Mouse (Mus musculus) cortical plate, adult 2 months (tissue): ENCODE measurements around the gene Xcr1. TPM values are rescaled to one million over a fixed set of nuclear protein-coding genes. Genes with fewer than 3 reads are reported as not detected.

Experiments used
- H3K27ac ChIP-seq: fragments of 200-500 bp; 2 replicates; pipeline ENCODE4 v1.5.1; 2012; ENCODE audit warnings: low read length, control low read depth, inconsistent platforms; ENCODE audit not compliant: insufficient read depth
- H3K4me1 ChIP-seq: fragments of 200-500 bp; 2 replicates; pipeline ENCODE4 v1.6.1; 2011; ENCODE audit warnings: low read length; ENCODE audit not compliant: control insufficient read depth, insufficient read depth
- H3K4me3 ChIP-seq: fragments of 200-500 bp; 2 replicates; pipeline ENCODE4 v1.5.1; 2011; ENCODE audit warnings: mild to moderate bottlenecking, low read length, control low read depth; ENCODE audit not compliant: insufficient read depth
- CTCF ChIP-seq: fragments of 200-500 bp; IDR thresholded peaks from 2 replicates; pipeline ENCODE4 v1.5.1; 2011; ENCODE audit warnings: mild to moderate bottlenecking, control low read depth, low read length; ENCODE audit not compliant: insufficient read depth; ENCODE audit errors: extremely low read depth
- POLR2A ChIP-seq: fragments of 200-500 bp; IDR thresholded peaks from 2 replicates; pipeline ENCODE4 v1.6.1; 2011; ENCODE audit warnings: mild to moderate bottlenecking, low read length, control low read depth; ENCODE audit not compliant: insufficient read depth; ENCODE audit errors: extremely low read depth
- polyA plus RNA-seq: library from polyadenylated mRNA; depleted of rRNA; stranded (reverse); fragments of >200 nt; gene quantifications from 2 replicates; pipeline ENCODE4 v1.2.3, GENCODE M21; 2012; rRNA removed

Xcr1 gene
- polyA plus RNA-seq, 1 experiment = 0.04 TPM

DNA sequence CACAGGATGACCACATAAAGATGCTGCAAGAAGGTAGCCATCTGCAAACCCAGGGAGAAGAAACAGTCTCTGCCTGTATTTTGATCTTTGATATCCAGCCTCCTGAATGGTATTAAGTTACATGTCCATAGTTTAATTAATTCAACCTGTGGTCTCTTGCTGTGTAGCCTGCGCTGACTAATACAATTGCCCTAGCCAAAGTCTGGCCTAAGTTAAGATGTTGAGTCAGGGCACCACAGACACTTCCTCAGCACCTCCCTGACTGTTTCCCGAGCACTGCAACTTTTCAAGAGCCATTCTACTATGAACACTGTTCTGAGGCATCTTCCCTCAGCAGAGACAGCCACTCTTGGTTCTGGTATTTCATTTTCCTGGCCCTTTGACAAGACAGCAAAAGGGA is 43.2 kb downstream of the Xcr1 start:
- Histone ChIP-seq H3K27ac (no peak overlapping the region), H3K4me1 (no peaks in the 10 kb centered on the region), H3K4me3 (no peak overlapping the region)
- TF ChIP-seq POLR2A (no peak), CTCF (no peak)

DNA sequence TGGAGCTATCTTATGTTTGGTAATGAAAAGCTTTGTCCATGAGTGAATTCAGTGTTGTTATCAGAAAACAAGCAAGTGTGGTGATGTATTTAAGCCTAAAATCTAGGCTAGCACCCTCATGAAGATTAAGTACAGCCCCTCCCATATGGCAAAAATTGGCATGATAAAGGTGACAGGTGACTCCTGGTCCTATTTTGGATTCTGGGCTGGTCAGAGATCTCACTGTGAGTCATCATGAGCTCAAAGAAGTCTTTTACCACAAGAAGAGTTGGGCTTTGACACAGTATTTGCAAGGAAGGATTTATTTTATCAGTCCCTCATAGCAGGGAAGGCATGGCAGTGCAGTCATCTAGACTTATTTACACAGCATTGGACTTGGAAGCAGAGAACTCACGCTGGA is 45.8 kb downstream of the Xcr1 start:
- no peak overlapping the region for H3K27ac ChIP-seq
- no peak overlapping the region for H3K4me3 ChIP-seq
- H3K4me1 ChIP-seq = no peaks in the 10 kb centered on the region
- no peak for TF ChIP-seq CTCF
- TF ChIP-seq POLR2A = no peak

DNA sequence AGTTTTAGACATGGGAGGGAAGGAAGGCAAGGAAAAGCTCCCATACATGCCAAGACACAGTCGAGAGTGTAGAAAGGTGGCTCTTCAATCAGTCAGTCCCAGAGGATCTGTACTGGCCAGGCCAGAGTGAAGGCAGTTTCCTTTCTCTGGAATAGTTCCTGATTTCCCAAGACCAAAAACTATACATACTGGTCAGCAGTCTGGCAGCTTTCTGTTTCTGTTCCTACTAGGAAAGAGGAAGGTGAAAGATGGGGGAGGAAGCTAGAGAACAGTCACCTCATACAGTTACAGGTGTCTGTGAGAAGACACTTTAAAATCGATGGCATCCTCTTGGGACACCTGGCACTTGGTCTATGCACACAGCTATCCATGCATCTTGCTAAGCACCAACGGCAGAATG is 46.4 kb downstream of the Xcr1 start:
- no peak overlapping the region for H3K4me3 ChIP-seq
- H3K27ac ChIP-seq = no peak overlapping the region
- no peaks in the 10 kb centered on the region for H3K4me1 ChIP-seq
- TF ChIP-seq CTCF = no peak
- TF ChIP-seq POLR2A = no peak

DNA sequence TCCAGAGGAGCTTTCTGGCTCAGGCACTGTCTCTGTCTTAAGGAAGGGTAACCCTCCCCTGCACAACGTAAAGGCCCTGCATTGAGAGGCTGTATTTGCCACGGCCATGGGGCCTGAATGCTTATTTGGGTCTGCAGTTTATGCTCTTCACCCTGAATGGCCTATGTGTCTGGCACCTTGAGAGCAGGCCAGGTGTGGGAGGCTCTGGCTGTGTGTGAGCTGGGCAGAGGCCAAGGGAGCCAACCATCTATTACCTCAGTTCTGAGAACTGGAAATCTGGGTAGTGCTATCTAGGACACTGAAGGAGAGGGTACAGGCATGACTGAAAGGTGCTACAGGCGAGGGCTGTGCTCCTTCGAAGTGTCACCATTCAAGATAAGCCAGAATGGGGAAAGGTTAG is 47.0 kb downstream of the Xcr1 start:
- no peaks in the 10 kb centered on the region for H3K4me1 ChIP-seq
- H3K4me3 ChIP-seq = no peak overlapping the region
- H3K27ac ChIP-seq = no peak overlapping the region
- no peak for TF ChIP-seq CTCF

DNA sequence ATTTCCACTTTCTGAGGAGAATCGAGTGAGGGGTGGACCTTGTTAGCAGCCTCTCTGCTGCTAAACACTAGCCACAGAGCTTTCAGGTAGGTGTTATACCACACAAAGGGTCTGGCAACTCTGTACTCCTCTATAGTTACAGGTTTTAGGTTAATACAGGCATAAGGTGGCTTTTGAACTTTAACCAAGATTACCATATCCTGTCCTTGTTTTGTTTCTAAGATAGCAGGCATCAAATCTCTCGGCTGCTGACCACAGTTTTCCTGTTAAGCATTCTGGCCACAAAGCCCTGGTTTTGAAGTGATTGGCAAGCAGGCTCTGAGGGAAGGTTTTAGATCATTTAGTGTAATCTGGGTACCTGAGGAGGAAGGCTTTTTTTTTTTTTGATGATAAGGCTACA is 47.5 kb downstream of the Xcr1 start:
- no peak overlapping the region for H3K4me3 ChIP-seq
- no peaks in the 10 kb centered on the region for H3K4me1 ChIP-seq
- TF ChIP-seq POLR2A = no peak
- TF ChIP-seq CTCF = no peak
- no peak overlapping the region for H3K27ac ChIP-seq

DNA sequence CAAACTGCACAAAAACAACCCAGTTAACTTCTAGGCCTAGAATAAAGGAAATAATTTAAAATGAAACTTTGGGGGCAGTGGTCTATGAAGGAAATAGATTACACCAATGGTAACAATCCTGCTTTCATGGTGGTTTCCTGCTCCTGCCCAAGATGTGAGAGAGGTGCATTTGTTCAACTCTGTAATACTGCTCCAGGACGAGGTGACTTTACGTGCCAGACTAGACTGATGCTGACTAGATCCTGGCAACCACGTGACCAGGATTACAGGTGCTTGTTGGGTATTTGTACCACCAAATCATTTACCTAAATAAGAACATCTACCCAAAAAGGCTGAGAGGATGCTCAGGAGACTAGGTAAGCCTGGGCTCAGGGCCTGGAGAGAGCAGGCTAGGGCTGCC is 50.0 kb downstream of the Xcr1 start:
- Histone ChIP-seq H3K4me1 (no peaks in the 10 kb centered on the region), H3K4me3 (no peak overlapping the region), H3K27ac (no peak overlapping the region)
- no peak for TF ChIP-seq POLR2A
- no peak for TF ChIP-seq CTCF

DNA sequence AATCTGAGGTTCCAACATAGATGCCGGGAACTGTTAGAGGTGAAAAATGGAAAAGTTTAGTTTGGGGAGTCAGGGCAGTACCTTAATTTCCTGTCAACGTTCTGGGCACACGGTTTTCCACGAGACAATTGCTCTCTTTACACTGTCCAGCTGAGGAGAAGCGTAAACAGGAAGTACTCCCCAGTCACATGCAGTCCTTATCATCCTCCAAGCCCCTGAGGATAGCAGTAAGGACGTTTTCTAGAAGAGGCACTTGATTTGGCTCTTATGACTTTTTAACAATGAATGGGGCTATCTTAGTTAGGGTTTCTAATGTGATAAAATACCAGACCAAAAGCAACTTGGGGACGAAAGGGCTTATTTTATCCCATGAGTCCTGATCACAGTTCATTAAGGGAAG is 53.2 kb downstream of the Xcr1 start:
- no peaks in the 10 kb centered on the region for H3K4me1 ChIP-seq
- no peak overlapping the region for H3K4me3 ChIP-seq
- H3K27ac ChIP-seq = no peak overlapping the region
- no peak for TF ChIP-seq POLR2A
- TF ChIP-seq CTCF = no peak

DNA sequence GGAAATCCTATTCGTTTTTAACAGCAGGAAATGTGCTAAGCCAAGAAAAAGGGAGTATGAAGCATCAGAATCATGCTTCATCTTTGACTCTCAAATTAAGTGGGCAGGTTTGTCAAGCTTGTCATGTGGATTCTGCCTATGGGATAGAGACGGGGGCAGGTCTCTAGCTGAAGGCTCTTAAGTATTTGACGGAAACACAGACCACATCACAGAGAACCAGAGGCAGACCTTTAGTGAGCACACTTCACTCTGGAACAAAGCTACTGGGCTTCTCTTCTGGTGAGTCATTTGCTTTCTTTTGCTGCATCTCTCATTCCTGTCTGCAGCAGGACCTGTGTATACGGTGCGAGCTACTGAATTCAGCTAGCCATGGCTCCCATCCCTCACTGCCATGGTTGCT is 55.6 kb downstream of the Xcr1 start, which contains the start of gene Cxcr6:
Gene Cxcr6 (plus strand): TSS at position 209 of the 400 bp plus-strand sequence.
- no peak within 1 kb of the TSS for H3K27ac ChIP-seq

DNA sequence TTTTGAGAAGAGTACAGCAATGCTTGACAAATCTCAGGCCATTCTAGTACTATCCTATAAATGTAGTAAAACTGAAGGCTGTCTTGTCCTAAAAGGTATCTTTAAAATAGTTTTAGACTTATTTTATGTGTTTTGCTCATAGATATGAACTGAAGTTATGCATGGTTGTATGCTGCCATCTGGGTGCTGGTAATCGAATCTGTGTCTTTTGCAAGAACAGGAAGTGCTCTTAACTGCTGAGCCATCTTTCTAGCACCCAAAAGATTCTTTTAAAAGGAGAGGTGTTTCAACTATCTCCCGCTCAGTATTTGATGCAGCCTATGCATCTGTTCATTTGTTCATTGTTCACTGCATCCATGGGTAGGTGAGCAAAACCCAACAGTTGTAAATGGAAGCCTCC is 56.6 kb downstream of the Xcr1 start:
- TF ChIP-seq POLR2A = no peak
- no peak for TF ChIP-seq CTCF
- H3K4me1 ChIP-seq = no peaks in the 10 kb centered on the region
- H3K27ac ChIP-seq = no peak overlapping the region
- H3K4me3 ChIP-seq = no peak overlapping the region

More for the DNA sequence above, 55.6 kb downstream of the Xcr1 start, which contains the start of gene Cxcr6:
- no peak for TF ChIP-seq CTCF
- no peak for TF ChIP-seq POLR2A
- no peaks in the 10 kb centered on the region for H3K4me1 ChIP-seq
- H3K4me3 ChIP-seq = no peak within 1 kb of the TSS

DNA sequence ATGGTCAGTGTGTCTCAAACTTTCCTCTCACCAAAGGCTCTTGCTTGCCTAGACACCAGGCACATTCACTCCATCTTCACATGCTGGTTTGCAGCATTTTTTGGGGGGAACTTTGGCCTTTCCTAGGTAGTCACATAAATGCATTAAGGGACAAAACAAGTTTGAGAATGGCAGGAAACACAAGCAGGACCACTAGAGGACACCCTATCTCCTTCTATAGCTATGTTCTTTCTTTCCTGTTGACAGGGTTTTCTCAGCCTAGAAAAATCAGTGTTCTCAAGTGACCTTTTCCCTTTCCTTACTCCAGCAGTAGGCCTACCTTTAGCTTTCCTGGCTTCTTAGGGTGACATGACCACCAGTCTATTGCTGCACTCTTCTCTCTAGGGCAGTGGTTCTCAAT is 58.9 kb downstream of the Xcr1 start:
- Histone ChIP-seq H3K4me1 (no peaks in the 10 kb centered on the region), H3K4me3 (no peak overlapping the region), H3K27ac (no peak overlapping the region)
- TF ChIP-seq POLR2A (no peak), CTCF (no peak)

DNA sequence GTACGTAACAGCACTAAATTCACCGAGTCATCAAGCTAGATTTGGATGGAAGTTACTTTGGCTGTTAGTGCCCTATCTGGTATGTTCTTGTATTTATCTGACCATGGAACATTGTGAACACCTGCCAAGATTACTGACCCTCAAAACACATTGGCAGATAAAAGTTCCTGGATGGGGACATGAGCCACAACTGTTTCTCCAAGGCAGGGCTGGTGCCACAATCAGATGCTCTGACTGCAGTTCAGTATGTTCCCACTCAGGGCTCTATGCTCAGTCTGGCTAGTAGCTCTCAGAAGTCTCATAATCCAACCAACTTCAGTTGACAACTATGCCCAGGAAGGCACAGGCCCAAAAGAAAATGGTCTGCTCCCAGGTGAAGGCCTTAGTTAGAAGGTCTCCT is 59.4 kb downstream of the Xcr1 start:
- no peak for TF ChIP-seq POLR2A
- TF ChIP-seq CTCF = no peak
- H3K27ac ChIP-seq = no peak overlapping the region

More for the DNA sequence above, 59.4 kb downstream of the Xcr1 start:
- H3K4me1 ChIP-seq = no peaks in the 10 kb centered on the region
- H3K4me3 ChIP-seq = no peak overlapping the region

Other genes with a start within 250 kb of the Xcr1 start
- gene Slc6a20b, start 229.5 kb downstream of the Xcr1 start, polyA plus RNA-seq = 0.44 and 0.51 TPM in 2 replicates
- gene Ccr9, start 183.6 kb downstream of the Xcr1 start, polyA plus RNA-seq = 0.17 and 0.23 TPM in 2 replicates
- gene Slc6a20a, start 183.1 kb downstream of the Xcr1 start, polyA plus RNA-seq = 19.0 and 23.0 TPM in 2 replicates
- gene Lztfl1, start 144.3 kb downstream of the Xcr1 start, polyA plus RNA-seq = 29.0 and 29.9 TPM in 2 replicates
- gene Cxcr6, start 55.6 kb downstream of the Xcr1 start, polyA plus RNA-seq = not detected in 2 replicates
- gene Fyco1, start 10.1 kb downstream of the Xcr1 start, polyA plus RNA-seq = 17.7 and 17.8 TPM in 2 replicates
- gene Ccr1, start 106.7 kb upstream of the Xcr1 start, polyA plus RNA-seq = 0.33 and 0.34 TPM in 2 replicates
- gene Ccr1l1, start 116.4 kb upstream of the Xcr1 start, polyA plus RNA-seq = 0.10 and 0.13 TPM in 2 replicates
- gene Ccr3, start 159.9 kb upstream of the Xcr1 start, polyA plus RNA-seq = 0.06 and 0.13 TPM in 2 replicates
- gene Ccr2, start 239.9 kb upstream of the Xcr1 start, polyA plus RNA-seq = 0.15 and 0.19 TPM in 2 replicates